Mouse (Mus musculus) Patski (cell line): ENCODE measurements around the gene Pip5kl1. TPM values are rescaled to one million over a fixed set of nuclear protein-coding genes. Genes with fewer than 3 reads are reported as not detected.

Experiments
- ATAC-seq: fragments of 100-300 bp; one replicate; pipeline ENCODE4 v1.8.0; 2021
- CTCF ChIA-PET: fragments of 350-600 bp; sonication (Branson Sonifier 250); formaldehyde crosslinking; loops from one replicate; lab custom pipeline; 2022; ENCODE audit warnings: inconsistent platforms; lab: Charles Lee
- POLR2A ChIA-PET: fragments of 350-600 bp; sonication (Branson Sonifier 250); formaldehyde crosslinking; loops from one replicate; lab custom pipeline; 2022; ENCODE audit warnings: antibody characterized with exemption, inconsistent platforms; lab: Charles Lee
- DNase-seq: peaks from one replicate; pipeline ENCODE4 v3.0.0-alpha.2; 2011; ENCODE audit warnings: low read depth, low spot score
- H3K27me3 ChIP-seq: fragments of 371-371 bp; one replicate; pipeline ENCODE4 v1.5.1; 2021
- CTCF ChIP-seq: fragments of 100-300 bp; IDR thresholded peaks from one replicate; pipeline ENCODE4 v1.5.1; 2021
- in situ Hi-C: fragments of 300-500 bp; cut with MboI; formaldehyde crosslinking; loops from 3 replicates; pipeline ENCODE4 v1.11.1; 2018; ENCODE audit warnings: low pct_unique_long_range_greater_than_20kb, mixed read lengths
- polyA plus RNA-seq: library from polyadenylated mRNA; unstranded; gene quantifications from one replicate; pipeline ENCODE4 v1.2.3, GENCODE M21; 2021

Pip5kl1 gene
- polyA plus RNA-seq, 1 experiment from 2014 or later = 0.47 TPM

GRCm38 (mm10) chr2:32547964-32548739, 26.4 kb upstream of the Pip5kl1 start:
- H3K27me3 ChIP-seq = no peaks in the 10 kb centered on the region
- in situ Hi-C loops = no loop called here
- CTCF ChIA-PET = interaction anchor here (1.0 kb wide), 1 partner anchor 61 kb away, joined by 3 read pairs; no protein-coding TSS in a partner anchor
- DNase-seq (no peak), ATAC-seq (peak; percentile 31)
- POLR2A ChIA-PET = no interaction called here
- TF ChIP-seq CTCF = no peak

GRCm38 (mm10) chr2:32549171-32549570, 25.4 kb upstream of the Pip5kl1 start:
- DNase-seq = no peak

GRCm38 (mm10) chr2:32549764-32550163, 24.8 kb upstream of the Pip5kl1 start:
- TF ChIP-seq CTCF = no peak
- H3K27me3 ChIP-seq = no peaks in the 10 kb centered on the region
- in situ Hi-C loops = no loop called here
- ATAC-seq (no peak), DNase-seq (no peak)
- ChIA-PET POLR2A (no interaction called here), CTCF (no interaction called here)

More at GRCm38 (mm10) chr2:32549171-32549570, 25.4 kb upstream of the Pip5kl1 start:
- POLR2A ChIA-PET = no interaction called here
- in situ Hi-C loops = no loop called here
- CTCF ChIA-PET = no interaction called here
- no peak for ATAC-seq
- no peak for TF ChIP-seq CTCF
- H3K27me3 ChIP-seq = no peaks in the 10 kb centered on the region

GRCm38 (mm10) chr2:32551236-32551635, 23.4 kb upstream of the Pip5kl1 start:
- H3K27me3 ChIP-seq = no peaks in the 10 kb centered on the region
- TF ChIP-seq CTCF = no peak
- ATAC-seq (no peak), DNase-seq (no peak)
- CTCF ChIA-PET = interaction anchor here (1.3 to 1.5 kb wide), 2 partner anchors 11 to 63 kb away, joined by 3 to 4 read pairs; no protein-coding TSS in a partner anchor
- POLR2A ChIA-PET = no interaction called here
- in situ Hi-C loops = no loop called here

- ChIA-PET POLR2A (no interaction called here), CTCF (interaction anchor here (1.1 kb wide), 1 partner anchor 65 kb away, joined by 3 read pairs; no protein-coding TSS in a partner anchor)
- in situ Hi-C loops = no loop called here
- DNase-seq (no peak), ATAC-seq (no peak)
- TF ChIP-seq CTCF = no peak
- H3K27me3 ChIP-seq = no peaks in the 10 kb centered on the region
Measured at GRCm38 (mm10) chr2:32553592-32554148, 20.9 kb upstream of the Pip5kl1 start.

GRCm38 (mm10) chr2:32555484-32555883, 19.1 kb upstream of the Pip5kl1 start:
- in situ Hi-C loops = no loop called here
- DNase-seq = no peak
- H3K27me3 ChIP-seq = no peaks in the 10 kb centered on the region
- no peak for ATAC-seq
- POLR2A ChIA-PET = no interaction called here
- CTCF ChIA-PET = interaction anchor here (1.0 to 1.6 kb wide), 2 partner anchors 9 to 13 kb away, joined by 3 read pairs; no protein-coding TSS in a partner anchor
- TF ChIP-seq CTCF = no peak

- POLR2A ChIA-PET = no interaction called here
- ATAC-seq (no peak), DNase-seq (no peak)
- no peak for TF ChIP-seq CTCF
- no peaks in the 10 kb centered on the region for H3K27me3 ChIP-seq
- CTCF ChIA-PET = interaction anchor here (1.5 to 1.6 kb wide), 2 partner anchors 9 to 19 kb away, joined by 3 read pairs; partner anchors contain the start of genes 9430097D07Rik and Pip5kl1
- in situ Hi-C loops = no loop called here
Measured at GRCm38 (mm10) chr2:32556019-32556418, 18.6 kb upstream of the Pip5kl1 start.

GRCm38 (mm10) chr2:32559570-32559969, 15.0 kb upstream of the Pip5kl1 start:
- DNase-seq (no peak), ATAC-seq (no peak)
- in situ Hi-C loops = no loop called here
- CTCF ChIA-PET = interaction anchor here (2.2 kb wide), 1 partner anchor 73 kb away, joined by 8 read pairs; no protein-coding TSS in a partner anchor
- POLR2A ChIA-PET = no interaction called here
- no peaks in the 10 kb centered on the region for H3K27me3 ChIP-seq
- TF ChIP-seq CTCF = no peak

GRCm38 (mm10) chr2:32566536-32567063, 8.0 kb upstream of the Pip5kl1 start:
- no peak for TF ChIP-seq CTCF
- no peaks in the 10 kb centered on the region for H3K27me3 ChIP-seq
- ChIA-PET CTCF (interaction anchor here (0.6 to 8.3 kb wide), 8 partner anchors 8 to 162 kb away, joined by 3 to 73 read pairs (median 4); no protein-coding TSS in a partner anchor), POLR2A (interaction anchor here (1.2 kb wide), 1 partner anchor 24 kb away, joined by 3 read pairs; no protein-coding TSS in a partner anchor)
- in situ Hi-C loops = no loop called here
- DNase-seq (no peak), ATAC-seq (no peak)

GRCm38 (mm10) chr2:32568149-32568548, 6.4 kb upstream of the Pip5kl1 start:
- in situ Hi-C loops = no loop called here
- TF ChIP-seq CTCF = no peak

More at GRCm38 (mm10) chr2:32568149-32568548, 6.4 kb upstream of the Pip5kl1 start:
- CTCF ChIA-PET = interaction anchor here (1.2 to 8.3 kb wide), 3 partner anchors 80 to 163 kb away, joined by 3 to 73 read pairs (median 7); no protein-coding TSS in a partner anchor
- ATAC-seq = no peak
- H3K27me3 ChIP-seq = no peaks in the 10 kb centered on the region
- POLR2A ChIA-PET = interaction anchor here (1.5 kb wide), 1 partner anchor 79 kb away, joined by 3 read pairs; no protein-coding TSS in a partner anchor
- DNase-seq = no peak
